Mouse (Mus musculus) CH12F3 (cell line): ENCODE measurements around the gene Apobec2.

ENCODE experiments used
- in situ Hi-C: fragments of 300-500 bp; cut with MboI; formaldehyde crosslinking; loops from 2 replicates; pipeline ENCODE4 v1.14.3; 2020; ENCODE audit warnings: low sequenced_read_pairs

The Apobec2 gene

GRCm38 (mm10) chr17:48437421-48437911 is 4.7 kb upstream of the Apobec2 start:
- in situ Hi-C loops, result no loop called here

- in situ Hi-C loops, result no loop called here
These were observed 3.8 kb upstream of the Apobec2 start for GRCm38 (mm10) chr17:48436487-48436886.

- in situ Hi-C loops, result no loop called here
These were observed 1.7 kb upstream of the Apobec2 start for GRCm38 (mm10) chr17:48434479-48434878.

GRCm38 (mm10) chr17:48433689-48434330 is 1.1 kb upstream of the Apobec2 start:
- in situ Hi-C loops, result no loop called here

GRCm38 (mm10) chr17:48433006-48433655 is 401 bp upstream of the Apobec2 start:
- in situ Hi-C loops, result no loop called here

GRCm38 (mm10) chr17:48431054-48431453 is 1.7 kb downstream of the Apobec2 start:
- in situ Hi-C loops, result no loop called here

GRCm38 (mm10) chr17:48430394-48430793 is 2.3 kb downstream of the Apobec2 start:
- in situ Hi-C loops, result no loop called here

- in situ Hi-C loops, result no loop called here
These were observed 4.7 kb downstream of the Apobec2 start for GRCm38 (mm10) chr17:48427852-48428530.

- in situ Hi-C loops, result no loop called here
These were observed 5.6 kb downstream of the Apobec2 start for GRCm38 (mm10) chr17:48426991-48427750.

GRCm38 (mm10) chr17:48425823-48426612 is 6.7 kb downstream of the Apobec2 start:
- in situ Hi-C loops, result no loop called here

GRCm38 (mm10) chr17:48424237-48424636 is 8.5 kb downstream of the Apobec2 start:
- in situ Hi-C loops, result no loop called here

- in situ Hi-C loops, result loop anchor here (10.0 kb wide), 1 partner anchor 985 kb away; no protein-coding TSS in a partner anchor
These were observed 13.2 kb downstream of the Apobec2 start for GRCm38 (mm10) chr17:48419571-48419970.

GRCm38 (mm10) chr17:48418781-48419180 is 13.9 kb downstream of the Apobec2 start:
- in situ Hi-C loops, result loop anchor here (10.0 kb wide), 1 partner anchor 986 kb away; no protein-coding TSS in a partner anchor

- in situ Hi-C loops, result loop anchor here (10.0 kb wide), 1 partner anchor 987 kb away; no protein-coding TSS in a partner anchor
These were observed 14.6 kb downstream of the Apobec2 start for GRCm38 (mm10) chr17:48418174-48418573.

GRCm38 (mm10) chr17:48417521-48417920 is 15.2 kb downstream of the Apobec2 start:
- in situ Hi-C loops, result loop anchor here (10.0 kb wide), 1 partner anchor 987 kb away; no protein-coding TSS in a partner anchor

GRCm38 (mm10) chr17:48416425-48417195 is 16.1 kb downstream of the Apobec2 start:
- in situ Hi-C loops, result loop anchor here (10.0 kb wide), 1 partner anchor 988 kb away; no protein-coding TSS in a partner anchor

- in situ Hi-C loops, result loop anchor here (10.0 kb wide), 1 partner anchor 989 kb away; no protein-coding TSS in a partner anchor
These were observed 16.7 kb downstream of the Apobec2 start for GRCm38 (mm10) chr17:48416011-48416410.

- in situ Hi-C loops, result loop anchor here (10.0 kb wide), 1 partner anchor 994 kb away; no protein-coding TSS in a partner anchor
These were observed 21.5 kb downstream of the Apobec2 start for GRCm38 (mm10) chr17:48411241-48411640.

GRCm38 (mm10) chr17:48410299-48410785 is 22.4 kb downstream of the Apobec2 start:
- in situ Hi-C loops, result loop anchor here (10.0 kb wide), 1 partner anchor 994 kb away; no protein-coding TSS in a partner anchor
